Mouse (Mus musculus): Measurements from ENCODE around the gene Col24a1.

DNA sequence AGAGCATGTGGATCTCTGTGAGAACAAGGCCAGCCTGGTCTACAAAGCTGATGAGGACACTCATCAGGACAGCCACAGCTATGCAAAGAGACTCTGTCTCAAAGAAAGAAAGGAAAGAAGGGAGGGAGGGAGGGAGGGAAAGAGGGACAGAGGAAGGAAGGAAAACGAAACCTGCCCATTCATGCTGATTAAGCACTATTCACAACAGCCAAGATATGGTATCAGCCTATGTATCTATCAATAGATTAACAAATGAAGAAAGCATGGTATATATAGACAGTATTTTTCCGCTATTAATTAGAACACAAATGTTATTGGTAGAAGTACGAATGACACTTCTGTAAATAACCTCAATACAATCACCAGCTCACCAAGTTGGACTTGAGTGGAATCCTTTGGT, 282.2 kb downstream of the Col24a1 start:
- TF ChIP-seq POLR2A (IDR thresholded peaks at IDR 0.05; ENCODE audit: extremely low read depth, insufficient read depth, low read length) = no peak
- TF ChIP-seq CTCF (IDR thresholded peaks at IDR 0.05; ENCODE audit: extremely low read depth, insufficient read depth, low read length) = no peak
